31 mouse cellular contexts compared by ENCODE assay signal in the genomic region with DNA sequence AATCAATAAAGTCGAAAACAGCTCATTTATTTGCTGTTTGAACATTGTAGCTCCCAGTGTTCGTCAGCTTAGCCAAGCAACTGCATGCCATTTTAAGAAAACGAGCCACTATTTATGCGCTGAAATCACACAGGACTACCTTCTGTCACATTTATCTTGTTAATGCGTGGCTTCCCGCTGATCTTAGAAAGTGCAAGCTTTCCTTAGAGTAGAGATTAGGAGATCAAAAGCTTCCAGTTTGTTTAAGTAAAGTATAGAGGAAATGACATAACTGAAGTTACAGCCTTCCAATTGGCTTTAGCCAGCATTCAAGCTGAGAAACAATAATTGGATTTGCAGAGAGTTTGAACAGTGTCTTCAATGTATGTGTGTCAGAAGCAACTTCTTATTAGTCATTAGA.
A peak's percentile ranks its signal among the peaks of the same experiment; 100 is the strongest.
DNase-seq lines count a peak whose midpoint lies in the region; ATAC-seq and TF ChIP-seq lines count a peak whose summit lies in the region.
"Had no signal": no experiment of that assay in that cellular context is flagged by ENCODE, and none has a peak within 500 bp of the region (broad histone marks: within the 10 kb centered on the region; RNA-seq: fewer than 3 reads in every experiment).

No protein-coding gene starts in this region.

- no peak overlapping the region for H3K9ac ChIP-seq in forebrain, embryonic 14.5 days (ENCODE audit: low read length)
- H3K9ac ChIP-seq in forebrain, embryonic 13.5 days, result no peak overlapping the region
- no peak overlapping the region for H3K9ac ChIP-seq in lung, embryonic 14.5 days
- no peak overlapping the region for H3K9ac ChIP-seq in neural tube, embryonic 12.5 days
- no peak overlapping the region for H3K9ac ChIP-seq in neural tube, embryonic 15.5 days (replicated peaks)
- no peak overlapping the region for H3K9ac ChIP-seq in hindbrain, embryonic 14.5 days
- H3K9ac ChIP-seq: embryonic facial prominence, embryonic 13.5 days; forebrain, embryonic 12.5 days; forebrain, postnatal 0 days; heart, embryonic 13.5 days; hindbrain, embryonic 12.5 days; intestine, embryonic 15.5 days had no signal

- 10% methylated on average over 6 of the region's 6 CpGs for WGBS in forebrain, embryonic 14.5 days
- WGBS in forebrain, embryonic 13.5 days, result 21% methylated on average over 6 of the region's 6 CpGs
- WGBS in lung, embryonic 14.5 days, result 22% methylated on average over 6 of the region's 6 CpGs
- 44% methylated on average over 6 of the region's 6 CpGs for WGBS in neural tube, embryonic 12.5 days
- 22% methylated on average over 6 of the region's 6 CpGs for WGBS in neural tube, embryonic 15.5 days
- WGBS in limb, embryonic 10.5 days, result 18% methylated on average over 6 of the region's 6 CpGs
- WGBS in hindbrain, embryonic 14.5 days, result 43% methylated on average over 6 of the region's 6 CpGs

- no peak overlapping the region for H3K4me2 ChIP-seq in forebrain, embryonic 14.5 days (ENCODE audit: low read length)
- H3K4me2 ChIP-seq in forebrain, embryonic 13.5 days, result no peak overlapping the region
- H3K4me2 ChIP-seq in lung, embryonic 14.5 days, result no peak overlapping the region
- H3K4me2 ChIP-seq in neural tube, embryonic 12.5 days (replicated peaks), result no peak overlapping the region
- no peak overlapping the region for H3K4me2 ChIP-seq in neural tube, embryonic 15.5 days
- H3K4me2 ChIP-seq in hindbrain, embryonic 14.5 days (replicated peaks), result no peak overlapping the region
- H3K4me2 ChIP-seq: embryonic facial prominence, embryonic 13.5 days; forebrain, embryonic 12.5 days; heart, embryonic 13.5 days; hindbrain, embryonic 12.5 days; intestine, embryonic 15.5 days had no signal

- no peaks in the 10 kb centered on the region for H3K4me1 ChIP-seq in forebrain, embryonic 14.5 days (ENCODE audit: control insufficient read depth, insufficient read depth, low read length)
- no peaks in the 10 kb centered on the region for H3K4me1 ChIP-seq in forebrain, embryonic 13.5 days
- H3K4me1 ChIP-seq in lung, embryonic 14.5 days (ENCODE audit: insufficient read depth), result no peaks in the 10 kb centered on the region
- H3K4me1 ChIP-seq in neural tube, embryonic 12.5 days, result peaks cover 4% of the 10 kb centered on the region; the same call in 1 of the 2 replicates
- peaks cover 22% of the 10 kb centered on the region for H3K4me1 ChIP-seq in neural tube, embryonic 15.5 days
- H3K4me1 ChIP-seq in limb, embryonic 10.5 days, result peaks cover 80% of the 10 kb centered on the region
- H3K4me1 ChIP-seq in hindbrain, embryonic 14.5 days (replicated peaks; ENCODE audit: control insufficient read depth, insufficient read depth, low read length), result 0 out of 2 replicates have a peak, but pooled peaks cover 4% of the 10 kb centered on the region

- no peak overlapping the region for H3K27ac ChIP-seq in forebrain, embryonic 14.5 days (ENCODE audit: low read depth, low read length)
- no peak overlapping the region for H3K27ac ChIP-seq in forebrain, embryonic 13.5 days
- H3K27ac ChIP-seq in lung, embryonic 14.5 days (ENCODE audit: low read depth), result no peak overlapping the region
- H3K27ac ChIP-seq in neural tube, embryonic 12.5 days, result 0 out of 2 replicates have a peak overlapping the region, but pooled peaks have one; percentile 15
- no peak overlapping the region for H3K27ac ChIP-seq in neural tube, embryonic 15.5 days (replicated peaks)
- H3K27ac ChIP-seq in limb, embryonic 10.5 days, result peak overlapping the region; percentile 70; the same call in 1 of the 2 replicates
- no peak overlapping the region for H3K27ac ChIP-seq in hindbrain, embryonic 14.5 days
- H3K27ac ChIP-seq: embryonic facial prominence, embryonic 10.5 days; embryonic facial prominence, embryonic 13.5 days; forebrain, embryonic 12.5 days; gastrocnemius, adult 2 months; heart, adult 2 months; heart, embryonic 10.5 days; heart, embryonic 13.5 days; hindbrain, embryonic 12.5 days; intestine, embryonic 15.5 days had no signal

- TF ChIP-seq CTCF in lung, embryonic 14.5 days (IDR thresholded peaks at IDR 0.05; ENCODE audit: low read depth), result no peak

- DNase-seq in forebrain, embryonic 14.5 days (ENCODE audit: low spot score), result peak; percentile 39
- peak; percentile 9 for DNase-seq in lung, embryonic 14.5 days
- DNase-seq in lung, postnatal 4 days, result no peak
- no peak for DNase-seq in limb, embryonic 10.5 days (ENCODE audit: low spot score)
- DNase-seq in hindbrain, embryonic 14.5 days (ENCODE audit: low spot score), result no peak
- DNase-seq: adrenal gland, postnatal 10 days; adrenal gland, postnatal 36 days; B cell, adult 2 months; cerebellum, adult 11 months; cerebellum, adult 2 months; cerebellum, adult 9-11 months; cerebellum, postnatal 25 days; forebrain, postnatal 0 days; gastrocnemius, adult 2 months; gastrocnemius, postnatal 14 days; heart, adult 2 months had no signal

- H3K27me3 ChIP-seq in forebrain, embryonic 14.5 days (replicated peaks; ENCODE audit: control insufficient read depth, insufficient read depth, low read length), result no peaks in the 10 kb centered on the region
- no peaks in the 10 kb centered on the region for H3K27me3 ChIP-seq in forebrain, embryonic 13.5 days
- H3K27me3 ChIP-seq in lung, embryonic 14.5 days (ENCODE audit: insufficient read depth, low read length), result no peaks in the 10 kb centered on the region
- H3K27me3 ChIP-seq in neural tube, embryonic 12.5 days (replicated peaks), result no peaks in the 10 kb centered on the region
- H3K27me3 ChIP-seq in neural tube, embryonic 15.5 days (replicated peaks), result no peaks in the 10 kb centered on the region; the same call in 1 of the 2 replicates
- H3K27me3 ChIP-seq in limb, embryonic 10.5 days (ENCODE audit: low read depth, poor library complexity, severe bottlenecking), result no peaks in the 10 kb centered on the region
- no peaks in the 10 kb centered on the region for H3K27me3 ChIP-seq in hindbrain, embryonic 14.5 days (ENCODE audit: control insufficient read depth, insufficient read depth, low read length)
- H3K27me3 ChIP-seq: CH12.LX; embryonic facial prominence, embryonic 13.5 days; forebrain, embryonic 12.5 days; heart, embryonic 13.5 days; hindbrain, embryonic 12.5 days; intestine, embryonic 15.5 days; Patski had no signal

- no peak overlapping the region for H3K4me3 ChIP-seq in forebrain, embryonic 14.5 days (ENCODE audit: low read depth, low read length)
- no peak overlapping the region for H3K4me3 ChIP-seq in forebrain, embryonic 13.5 days
- no peak overlapping the region for H3K4me3 ChIP-seq in lung, embryonic 14.5 days (ENCODE audit: low read depth, low read length)
- H3K4me3 ChIP-seq in neural tube, embryonic 12.5 days, result no peak overlapping the region
- H3K4me3 ChIP-seq in neural tube, embryonic 15.5 days (replicated peaks), result no peak overlapping the region
- no peak overlapping the region for H3K4me3 ChIP-seq in limb, embryonic 10.5 days
- H3K4me3 ChIP-seq in hindbrain, embryonic 14.5 days (replicated peaks; ENCODE audit: low read length), result no peak overlapping the region
- H3K4me3 ChIP-seq: embryonic facial prominence, embryonic 10.5 days; embryonic facial prominence, embryonic 13.5 days; erythroblast, embryonic 14.5 days; forebrain, embryonic 12.5 days; gastrocnemius, adult 2 months; heart, adult 2 months; heart, embryonic 10.5 days; heart, embryonic 13.5 days; hindbrain, embryonic 12.5 days; intestine, embryonic 15.5 days had no signal

- H3K9me3 ChIP-seq in forebrain, embryonic 14.5 days (replicated peaks; ENCODE audit: control insufficient read depth, low read length), result no peaks in the 10 kb centered on the region
- H3K9me3 ChIP-seq in forebrain, embryonic 13.5 days (replicated peaks), result no peaks in the 10 kb centered on the region
- no peaks in the 10 kb centered on the region for H3K9me3 ChIP-seq in lung, embryonic 14.5 days (ENCODE audit: low read depth, low read length)
- no peaks in the 10 kb centered on the region for H3K9me3 ChIP-seq in neural tube, embryonic 12.5 days
- H3K9me3 ChIP-seq in neural tube, embryonic 15.5 days (replicated peaks), result no peaks in the 10 kb centered on the region
- no peaks in the 10 kb centered on the region for H3K9me3 ChIP-seq in limb, embryonic 10.5 days (replicated peaks)
- H3K9me3 ChIP-seq in hindbrain, embryonic 14.5 days (ENCODE audit: control insufficient read depth, low read length), result no peaks in the 10 kb centered on the region
- H3K9me3 ChIP-seq: embryonic facial prominence, embryonic 10.5 days; embryonic facial prominence, embryonic 13.5 days; forebrain, embryonic 12.5 days; heart, embryonic 10.5 days; heart, embryonic 13.5 days; hindbrain, embryonic 12.5 days; intestine, embryonic 15.5 days had no signal

- no peaks in the 10 kb centered on the region for H3K36me3 ChIP-seq in forebrain, embryonic 14.5 days (ENCODE audit: control insufficient read depth, insufficient read depth, low read length)
- no peaks in the 10 kb centered on the region for H3K36me3 ChIP-seq in forebrain, embryonic 13.5 days (ENCODE audit: poor library complexity, severe bottlenecking)
- no peaks in the 10 kb centered on the region for H3K36me3 ChIP-seq in lung, embryonic 14.5 days (ENCODE audit: insufficient read depth)
- no peaks in the 10 kb centered on the region for H3K36me3 ChIP-seq in neural tube, embryonic 12.5 days
- no peaks in the 10 kb centered on the region for H3K36me3 ChIP-seq in neural tube, embryonic 15.5 days
- H3K36me3 ChIP-seq in limb, embryonic 10.5 days, result no peaks in the 10 kb centered on the region
- no peaks in the 10 kb centered on the region for H3K36me3 ChIP-seq in hindbrain, embryonic 14.5 days (replicated peaks; ENCODE audit: control insufficient read depth, insufficient read depth)
- H3K36me3 ChIP-seq: embryonic facial prominence, embryonic 10.5 days; embryonic facial prominence, embryonic 13.5 days; forebrain, embryonic 12.5 days; G1E; heart, embryonic 10.5 days; heart, embryonic 13.5 days; hindbrain, embryonic 12.5 days; intestine, embryonic 15.5 days had no signal

- ATAC-seq in forebrain, embryonic 14.5 days, result no peak
- ATAC-seq in forebrain, embryonic 13.5 days, result no peak
- no peak for ATAC-seq in lung, embryonic 14.5 days (ENCODE audit: insufficient read depth)
- no peak for ATAC-seq in neural tube, embryonic 12.5 days (ENCODE audit: low FRiP score, low read depth)
- no peak for ATAC-seq in neural tube, embryonic 15.5 days (ENCODE audit: low FRiP score)
- no peak for ATAC-seq in hindbrain, embryonic 14.5 days (ENCODE audit: low FRiP score)
- ATAC-seq: forebrain, postnatal 0 days; hindbrain, embryonic 16.5 days; intestine, embryonic 15.5 days; Patski had no signal

Comparison
In these comparisons a context has a peak if more than half of its experiments do, and no peak if none do; other contexts are left out.
1. DNase-seq: peak in forebrain, embryonic 14.5 days (single experiment) and lung, embryonic 14.5 days (single experiment); none in lung, postnatal 4 days (0 of 2), limb, embryonic 10.5 days (single experiment) and hindbrain, embryonic 14.5 days (single experiment).
2. H3K27ac ChIP-seq: peak in neural tube, embryonic 12.5 days (single experiment) and limb, embryonic 10.5 days (single experiment); none in forebrain, embryonic 14.5 days (single experiment), forebrain, embryonic 13.5 days (single experiment), lung, embryonic 14.5 days (single experiment), neural tube, embryonic 15.5 days (single experiment) and hindbrain, embryonic 14.5 days (single experiment).